Mouse (Mus musculus) Muller cell, postnatal 12 days (primary cell): ENCODE results near the gene Pgm5.
"Not testable (repeated sequence)": the region's sequence is repeated elsewhere in the genome, so short reads cannot be mapped to it uniquely, and the experiment has no call there.

Experiments
- DNase-seq: peaks from one replicate; pipeline ENCODE4 v3.0.0-alpha.2; 2015; ENCODE audit errors: inconsistent ontology term

Pgm5 gene

GRCm38 (mm10) chr19:24861612-24862451 lies at the start of gene Pgm5:
Gene Pgm5, minus strand, starts transcription at chr19:24861855.
- DNase-seq, result peak; percentile 46

GRCm38 (mm10) chr19:24908385-24909155 lies 46.9 kb upstream of the Pgm5 start:
- DNase-seq, result no peak

- no peak for DNase-seq
Observed at GRCm38 (mm10) chr19:24907655-24908054, 46.0 kb upstream of the Pgm5 start.

- DNase-seq, result no peak
Observed at GRCm38 (mm10) chr19:24902821-24903220, 41.2 kb upstream of the Pgm5 start.

GRCm38 (mm10) chr19:24902256-24902655 lies 40.6 kb upstream of the Pgm5 start:
- DNase-seq, result no peak

GRCm38 (mm10) chr19:24901666-24902065 lies 40.0 kb upstream of the Pgm5 start:
- DNase-seq, result no peak

GRCm38 (mm10) chr19:24900581-24901220 lies 39.0 kb upstream of the Pgm5 start, which contains the start of gene Foxd4:
Gene Foxd4, minus strand, starts transcription at chr19:24901197.
- DNase-seq, result no peak

GRCm38 (mm10) chr19:24899578-24900544 lies 38.2 kb upstream of the Pgm5 start:
- DNase-seq, result peak; percentile 18

GRCm38 (mm10) chr19:24898737-24899577 lies 37.3 kb upstream of the Pgm5 start:
- DNase-seq, result peak; percentile 34

GRCm38 (mm10) chr19:24897896-24898736 lies 36.5 kb upstream of the Pgm5 start:
- peak; percentile 27 for DNase-seq

GRCm38 (mm10) chr19:24897006-24897895 lies 35.6 kb upstream of the Pgm5 start:
- peak; percentile 12 for DNase-seq

- DNase-seq, result no peak
Observed at GRCm38 (mm10) chr19:24896536-24896935, 34.9 kb upstream of the Pgm5 start.

GRCm38 (mm10) chr19:24886888-24887287 lies 25.2 kb upstream of the Pgm5 start:
- DNase-seq, result no peak

GRCm38 (mm10) chr19:24885504-24885903 lies 23.8 kb upstream of the Pgm5 start:
- peak; percentile 32 for DNase-seq

- DNase-seq, result no peak
Observed at GRCm38 (mm10) chr19:24881237-24881636, 19.6 kb upstream of the Pgm5 start.

- not testable (repeated sequence) for DNase-seq
Observed at GRCm38 (mm10) chr19:24875129-24875870, 13.6 kb upstream of the Pgm5 start, which contains the start of gene Gm10053. Gene Gm10053, plus strand, starts transcription at chr19:24875686.

- DNase-seq, result no peak
Observed at GRCm38 (mm10) chr19:24873873-24874272, 12.2 kb upstream of the Pgm5 start.
